Mouse (Mus musculus): ENCODE results near the gene Kdm3a. TPM values are rescaled to one million over a fixed set of nuclear protein-coding genes. Genes with fewer than 3 reads are reported as not detected.
A peak's percentile ranks its signal among the peaks of the same experiment; 100 is the strongest.

Kdm3a gene
- total RNA-seq, 2 experiments from 2014 or later = 38.3 to 42.9 TPM

DNA sequence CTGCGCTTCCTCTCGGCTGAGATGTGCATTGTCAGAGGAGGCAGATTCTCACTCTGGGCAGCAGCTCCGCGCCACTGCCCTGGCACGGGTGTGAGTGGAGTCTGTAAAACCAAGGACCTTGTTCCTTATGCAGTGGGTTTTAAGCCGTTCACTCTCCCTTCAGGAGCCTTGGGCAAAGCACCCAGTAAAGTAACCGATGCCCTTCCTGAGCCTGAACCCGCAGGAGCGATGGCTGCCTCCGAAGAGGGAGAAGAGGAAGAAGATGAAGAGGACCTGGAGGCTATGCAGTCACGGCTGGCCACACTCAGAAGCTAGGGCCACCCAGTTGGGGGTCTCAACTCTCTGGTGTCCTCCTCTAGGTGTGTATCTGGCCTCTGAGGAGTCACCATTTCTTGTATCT lies 53.3 kb downstream of the Kdm3a start:
- DNase-seq = no peak

DNA sequence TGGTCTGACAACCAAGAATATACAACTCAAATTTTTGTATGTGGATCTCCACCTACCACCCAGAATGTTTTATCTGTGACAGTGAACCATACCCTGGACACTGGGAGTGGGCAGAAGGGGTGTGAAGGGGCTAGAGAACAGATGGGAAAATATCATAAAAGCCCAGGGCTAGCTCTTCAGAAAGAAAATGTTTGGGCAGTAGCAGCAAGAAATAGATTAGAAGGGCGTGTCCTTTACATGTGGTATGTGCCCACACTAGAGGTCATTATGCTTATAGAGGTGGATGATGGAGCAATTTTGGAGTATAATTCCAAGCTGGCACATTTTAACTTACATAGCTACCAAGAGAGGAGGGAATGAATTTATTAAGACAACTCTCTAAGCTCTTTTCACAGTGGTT lies 57.4 kb downstream of the Kdm3a start:
- DNase-seq = no peak

DNA sequence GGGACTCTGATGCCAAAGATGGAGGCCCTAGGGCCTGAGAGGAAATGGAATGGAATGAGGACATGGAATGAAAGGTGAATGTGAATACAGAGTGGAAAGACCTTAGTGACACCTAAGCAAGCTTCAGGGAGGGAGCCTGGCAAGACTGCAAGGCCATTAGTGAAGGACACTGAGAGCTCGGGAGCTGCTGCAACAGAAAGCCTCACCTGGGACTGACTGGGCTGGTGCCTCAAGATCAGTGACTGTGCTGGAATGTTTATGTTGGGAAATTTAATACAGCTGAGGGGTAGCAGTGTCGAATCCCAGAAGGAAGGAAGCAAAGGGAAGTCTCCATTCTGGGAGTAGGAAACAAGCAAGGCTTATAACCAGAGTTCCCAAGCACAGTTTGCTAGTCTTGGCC lies 63.8 kb downstream of the Kdm3a start:
- DNase-seq = peak; percentile 13

DNA sequence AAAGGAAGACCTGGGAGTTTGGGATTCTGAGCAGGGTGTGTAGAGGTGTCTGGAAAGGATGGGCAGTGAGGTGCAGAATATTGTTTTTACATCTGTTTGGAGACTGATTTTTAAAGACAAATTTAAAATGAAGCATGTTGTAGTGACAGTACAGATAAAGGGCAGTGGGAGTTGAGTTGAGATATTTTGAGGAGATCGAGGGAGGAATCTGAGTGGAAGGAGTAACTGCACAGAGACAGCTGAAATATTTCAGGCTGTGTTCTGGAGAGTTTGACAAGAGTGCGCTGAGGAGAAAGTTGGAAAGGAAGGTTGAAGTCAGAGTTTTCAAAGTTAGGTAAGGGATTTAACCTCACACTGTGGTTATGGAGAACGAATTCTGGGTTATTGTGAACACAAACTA lies 64.2 kb downstream of the Kdm3a start:
- no peak for DNase-seq

DNA sequence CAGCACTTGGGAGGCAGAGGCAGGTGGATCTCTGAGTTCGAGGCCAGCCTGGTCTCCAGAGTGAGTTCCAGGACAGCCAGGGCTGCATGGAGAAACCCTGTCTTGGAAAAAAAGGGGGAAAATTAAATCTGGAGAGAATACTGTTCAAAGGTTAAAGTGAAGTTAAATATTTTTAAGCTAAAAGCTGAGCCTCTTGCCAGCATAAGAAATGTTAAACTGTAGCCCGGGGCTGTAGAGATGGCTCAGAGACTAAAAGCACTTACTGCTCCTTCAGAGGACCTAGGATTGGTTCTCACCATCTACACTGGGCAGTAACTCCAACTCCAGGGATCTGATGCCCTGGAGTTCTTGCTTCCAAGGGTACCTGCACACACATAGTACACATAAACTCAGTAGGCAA lies 76.0 kb downstream of the Kdm3a start:
- DNase-seq = no peak

DNA sequence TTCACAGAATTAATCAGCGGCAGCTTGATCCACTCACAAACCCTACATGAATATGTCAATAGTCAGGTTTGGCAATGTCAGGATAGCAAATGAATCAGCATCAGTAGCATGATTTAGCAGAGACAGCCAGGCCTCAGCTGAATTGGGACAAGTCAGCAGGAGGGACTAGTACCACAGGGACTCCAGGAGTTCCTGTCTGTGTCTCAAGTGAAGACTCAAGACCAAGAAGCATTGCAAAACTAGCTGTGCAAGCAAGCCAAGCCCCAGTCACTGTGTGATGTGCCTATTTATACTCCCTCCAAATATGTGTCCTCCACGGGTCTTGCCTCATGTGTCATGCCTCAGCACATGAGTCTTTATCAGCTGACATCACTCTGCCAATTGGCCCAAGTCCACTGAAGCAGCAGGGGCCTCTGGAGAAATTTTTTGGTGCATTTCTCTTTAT lies 77.3 kb downstream of the Kdm3a start:
- peak; percentile 58 for DNase-seq

DNA sequence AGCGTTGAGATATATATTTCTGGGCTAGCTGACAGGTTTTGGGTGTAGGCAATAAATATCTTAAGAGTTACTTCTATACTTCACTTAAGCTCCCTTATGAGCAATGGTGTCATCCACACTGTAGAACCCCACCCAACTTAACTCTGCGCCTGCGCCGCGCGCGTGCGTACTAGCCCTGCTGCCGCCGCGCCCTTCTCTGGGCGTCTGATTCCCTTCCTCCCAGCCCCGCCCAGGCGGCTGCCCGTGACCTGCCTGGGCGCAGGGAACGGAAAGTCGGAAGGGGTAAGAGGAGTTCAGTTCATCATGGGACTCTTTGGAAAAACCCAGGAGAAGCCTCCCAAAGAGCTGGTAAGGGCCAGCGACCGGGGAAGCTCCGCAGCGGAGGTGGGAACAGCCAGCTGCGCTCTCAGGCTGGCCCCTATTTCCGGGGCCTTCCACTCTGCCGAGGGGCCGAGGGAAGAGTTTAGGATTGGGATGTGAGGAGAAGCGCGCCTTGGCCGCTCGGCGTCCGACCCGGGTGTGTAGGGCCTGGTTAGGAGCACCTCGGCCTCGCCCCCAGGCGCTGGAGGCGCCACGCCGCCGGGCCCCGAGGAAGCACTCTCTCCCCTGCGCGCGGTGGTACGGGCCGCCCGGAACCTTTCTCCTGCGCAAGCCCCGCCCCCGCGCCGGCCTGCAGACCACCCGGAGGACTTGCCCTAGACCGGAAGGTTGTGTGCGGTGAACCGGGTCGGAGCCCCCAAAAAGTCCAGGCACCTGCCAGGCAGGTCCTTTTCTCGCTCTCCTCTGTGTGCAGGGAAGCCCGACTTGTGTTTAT lies 88.9 kb downstream of the Kdm3a start, which contains the start of gene Chmp3:
Gene Chmp3, plus strand, starts transcription at position 112 of the 814 bp plus-strand sequence.
- peak; percentile 98 for DNase-seq

Other genes starting within 250 kb of the Kdm3a start
- gene Rmnd5a, start 192.4 kb downstream of the Kdm3a start, total RNA-seq (2021) = 10 to 100 TPM; 68.7 to 74.1 TPM
- 10 to 100 TPM; 29.9 to 32.3 TPM for gene Rnf103, start 139.1 kb downstream of the Kdm3a start, total RNA-seq (2021)
- gene Chmp3, start 89.2 kb downstream of the Kdm3a start, total RNA-seq (2021) = 100 to 1,000 TPM in 1 of 2 experiments, 10 to 100 TPM in 1; 85.8 to 101 TPM
- gene Reep1, start 74.6 kb upstream of the Kdm3a start, total RNA-seq (2021) = 10 to 100 TPM; 12.7 to 21.0 TPM
- 10 to 100 TPM; 54.7 to 62.4 TPM for gene Mrpl35, start 194.0 kb upstream of the Kdm3a start, total RNA-seq (2021)
- gene Immt, start 198.3 kb upstream of the Kdm3a start, total RNA-seq (2021) = 100 to 1,000 TPM; 382 to 423 TPM